Mouse (Mus musculus) cerebellum, postnatal 14 days (tissue): ENCODE measurements around the gene Hpcal1.
"Not testable (repeated sequence)": the region's sequence is repeated elsewhere in the genome, so short reads cannot be mapped to it uniquely, and the experiment has no call there.

Experiments used
- DNase-seq, 2 experiments: peaks; one replicate each; pipeline ENCODE4 v3.0.0; 2021; ENCODE audit warnings: mixed read lengths in 2 of 2

The Hpcal1 gene

DNA sequence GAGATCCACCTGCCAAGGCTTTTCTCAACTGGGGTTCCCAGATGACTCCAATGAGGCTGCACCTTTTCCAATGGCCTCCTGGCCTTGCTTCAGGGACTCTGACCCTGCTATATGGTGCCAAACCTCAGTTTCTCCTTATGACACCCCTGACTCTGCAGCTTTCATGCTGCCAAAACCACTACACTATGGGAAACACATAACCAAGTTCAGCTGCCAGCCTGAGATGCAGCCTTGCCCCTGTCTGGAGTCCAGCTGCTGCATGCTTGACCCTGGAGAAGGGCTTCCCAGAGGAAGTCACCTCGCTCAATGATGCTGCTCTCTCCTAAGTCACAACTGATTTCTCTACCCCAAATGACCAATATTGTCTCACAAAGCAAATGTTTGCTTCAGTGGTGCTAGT is 102.1 kb downstream of the Hpcal1 start:
- DNase-seq, result no peak

DNA sequence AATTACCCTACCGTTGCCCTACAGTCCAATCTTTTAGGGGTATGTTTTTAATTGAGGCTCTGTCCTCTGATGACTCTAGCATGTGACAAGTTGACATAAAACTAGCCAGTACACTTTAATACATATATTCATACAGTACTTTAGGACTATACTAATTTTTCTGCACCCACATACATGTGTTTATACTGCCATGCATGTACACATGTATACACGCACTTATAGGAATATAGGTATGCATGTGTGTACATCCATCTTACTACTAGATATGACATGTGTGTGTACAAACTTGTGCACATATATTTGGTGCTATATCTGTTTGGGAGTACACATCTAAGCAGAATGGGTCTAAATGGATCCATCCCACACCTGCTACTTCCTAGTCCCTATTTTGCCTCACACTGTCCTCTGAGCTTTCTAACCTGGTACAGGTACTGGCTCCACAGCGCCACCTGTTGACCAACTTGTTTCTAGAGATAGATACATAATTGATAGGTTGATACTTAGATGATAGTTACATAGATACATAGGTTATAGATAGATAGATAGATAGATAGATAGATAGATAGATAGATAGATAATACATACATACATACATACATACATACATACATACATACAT is 105.1 kb downstream of the Hpcal1 start:
- DNase-seq, result peak; percentile 91 to 94

DNA sequence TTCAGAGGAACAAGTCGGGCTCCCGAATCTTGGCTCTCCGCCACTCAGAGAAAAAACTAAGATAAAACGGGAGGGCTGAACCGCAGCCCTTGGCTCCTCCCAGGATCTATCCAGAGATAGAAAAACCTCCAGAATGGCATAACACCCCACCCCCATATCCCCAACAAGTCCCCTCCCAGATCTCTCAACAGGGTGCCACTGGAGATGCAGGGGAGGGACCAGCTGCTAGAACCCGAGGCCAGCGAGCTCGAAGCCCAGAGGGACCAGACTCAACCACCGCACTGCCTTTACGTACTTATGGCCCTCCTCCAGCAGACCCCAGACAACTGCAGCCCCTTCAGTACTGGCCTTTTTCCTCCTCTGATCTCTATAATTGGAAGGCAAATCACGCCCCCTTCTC is 107.6 kb downstream of the Hpcal1 start:
- not testable (repeated sequence) for DNase-seq

DNA sequence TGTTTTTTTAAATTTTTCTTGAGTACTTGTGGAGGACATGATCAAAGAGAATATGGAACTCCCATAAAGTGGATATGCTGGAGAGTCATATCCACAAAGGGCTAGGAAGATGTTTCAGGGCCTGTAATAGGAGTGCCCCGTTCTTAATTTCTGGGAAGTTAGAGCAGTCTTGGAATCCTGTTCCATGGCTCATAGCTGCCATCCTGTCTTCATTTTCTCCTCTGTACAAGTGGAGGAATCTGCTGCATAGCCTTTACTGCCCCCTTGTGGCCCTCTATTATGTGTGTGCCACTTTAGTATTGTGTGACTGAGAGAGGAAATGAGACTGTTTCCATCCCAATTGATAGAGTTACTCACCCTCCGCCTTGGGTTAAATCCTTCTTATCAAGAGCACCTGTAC is 117.9 kb downstream of the Hpcal1 start:
- DNase-seq, result peak; percentile 89 to 91

DNA sequence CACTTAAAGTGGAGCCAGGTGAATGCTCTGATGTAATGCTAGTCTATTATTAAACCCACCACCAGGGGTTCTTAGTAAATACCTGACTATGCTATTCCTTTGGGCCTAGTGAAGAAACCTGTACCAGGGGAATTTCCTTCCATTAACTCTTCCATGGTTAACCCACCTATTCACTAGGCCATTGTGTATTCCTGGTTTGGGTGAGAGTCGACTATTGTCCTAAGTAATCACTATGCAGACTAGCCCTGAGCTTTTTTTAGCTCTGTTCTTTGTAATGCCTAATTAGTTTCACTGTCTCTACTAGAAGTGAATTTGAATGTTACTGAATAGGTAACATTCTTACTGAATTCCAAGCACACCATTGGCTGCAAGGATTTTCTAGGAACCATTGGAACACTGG is 144.6 kb downstream of the Hpcal1 start:
- not testable (repeated sequence) for DNase-seq
